Mouse (Mus musculus) limb, embryonic 13.5 days (tissue): ENCODE measurements around the gene Usp46. TPM values are rescaled to one million over a fixed set of nuclear protein-coding genes. Genes with fewer than 3 reads are reported as not detected.

Experiments used
- ATAC-seq: fragments of 200-750 bp; cut with Nextera tagmentation; 2 replicates; pipeline ENCODE4 v1.8.0; 2017; ENCODE audit warnings: low read depth, moderate number of reproducible peaks, moderate TSS enrichment; ENCODE audit not compliant: low FRiP score
- H3K27ac ChIP-seq: fragments of 300-500 bp; sonication (generic); 2 replicates; pipeline ENCODE4 v1.5.1; 2015; ENCODE audit warnings: inconsistent platforms, mild to moderate bottlenecking, moderate library complexity
- H3K27me3 ChIP-seq: fragments of 300-500 bp; sonication (generic); 2 replicates; pipeline ENCODE4 v1.6.1; 2015; ENCODE audit warnings: mild to moderate bottlenecking, inconsistent platforms
- H3K36me3 ChIP-seq: fragments of 300-500 bp; sonication (generic); 2 replicates; pipeline ENCODE4 v1.6.1; 2015; ENCODE audit warnings: inconsistent platforms, mild to moderate bottlenecking, moderate library complexity
- H3K4me1 ChIP-seq: fragments of 300-500 bp; sonication (generic); 2 replicates; pipeline ENCODE4 v1.6.1; 2015; ENCODE audit warnings: inconsistent platforms
- H3K4me2 ChIP-seq: fragments of 300-500 bp; sonication (generic); replicated peaks from 2 replicates; pipeline ENCODE4 v1.6.1; 2015; ENCODE audit warnings: inconsistent platforms, mild to moderate bottlenecking, moderate library complexity
- H3K4me3 ChIP-seq: fragments of 300-500 bp; sonication (generic); 2 replicates; pipeline ENCODE4 v1.5.1; 2015; ENCODE audit warnings: moderate library complexity, mild to moderate bottlenecking, inconsistent platforms
- H3K9ac ChIP-seq: fragments of 300-500 bp; sonication (generic); 2 replicates; pipeline ENCODE4 v1.6.1; 2015; ENCODE audit warnings: mild to moderate bottlenecking, inconsistent platforms
- H3K9me3 ChIP-seq: fragments of 300-500 bp; sonication (generic); 2 replicates; pipeline ENCODE4 v1.6.1; 2016; ENCODE audit warnings: inconsistent platforms
- WGBS: fragments of 180-500 bp; shearing (Covaris S2); methylation state at CpG from one replicate; pipeline ENCODE4 v1.1.7; 2015; 5-methylcytosine and 5-hydroxymethylcytosine counted together
- polyA plus RNA-seq: library from polyadenylated mRNA; unstranded; fragments of >200 nt; fragmentation: Nextera tagmentation; extraction: Ambion mirVana; gene quantifications from 2 replicates; pipeline ENCODE4 v1.2.1, GENCODE M21; 2015

Usp46 gene
- 35.4 and 37.5 TPM in 2 replicates for polyA plus RNA-seq

GRCm38 (mm10) chr5:74067831-74068713, at the start of gene Usp46:
Usp46 (minus strand) TSS chr5:74068431.
- Histone ChIP-seq H3K27ac (peak within 1 kb of the TSS; percentile 99), H3K4me1 (peaks cover 53% of the 10 kb centered on the region), H3K9me3 (no peaks in the 10 kb centered on the region), H3K4me2 (peak within 1 kb of the TSS; percentile 84), H3K9ac (peak within 1 kb of the TSS; percentile 93), H3K36me3 (no peaks in the 10 kb centered on the region), H3K27me3 (no peaks in the 10 kb centered on the region), H3K4me3 (peak within 1 kb of the TSS; percentile 89)
- ATAC-seq = peak; percentile 89
- WGBS = under 1% methylated on average over 81 of the region's 89 CpGs

GRCm38 (mm10) chr5:74113961-74114689, 45.9 kb upstream of the Usp46 start:
- Histone ChIP-seq H3K27me3 (no peaks in the 10 kb centered on the region), H3K36me3 (no peaks in the 10 kb centered on the region), H3K9me3 (no peaks in the 10 kb centered on the region), H3K4me3 (no peak overlapping the region), H3K4me2 (no peak overlapping the region), H3K27ac (no peak overlapping the region), H3K9ac (no peak overlapping the region), H3K4me1 (peaks cover 6% of the 10 kb centered on the region; the same call in 1 of the 2 replicates)
- ATAC-seq = no peak
- 86% methylated on average over 7 of the region's 7 CpGs for WGBS

GRCm38 (mm10) chr5:74105445-74105844, 37.2 kb upstream of the Usp46 start:
- H3K9ac ChIP-seq = no peak overlapping the region
- no peaks in the 10 kb centered on the region for H3K36me3 ChIP-seq
- no peak overlapping the region for H3K4me2 ChIP-seq
- WGBS = 33% methylated on average over 7 of the region's 7 CpGs
- no peaks in the 10 kb centered on the region for H3K4me1 ChIP-seq
- H3K4me3 ChIP-seq = no peak overlapping the region
- H3K27me3 ChIP-seq = no peaks in the 10 kb centered on the region
- no peak overlapping the region for H3K27ac ChIP-seq
- no peak for ATAC-seq
- H3K9me3 ChIP-seq = no peaks in the 10 kb centered on the region

- no peak for ATAC-seq
- no peaks in the 10 kb centered on the region for H3K9me3 ChIP-seq
- H3K27me3 ChIP-seq = no peaks in the 10 kb centered on the region
- 74% methylated on average over 6 of the region's 6 CpGs for WGBS
- H3K4me1 ChIP-seq = no peaks in the 10 kb centered on the region
- H3K9ac ChIP-seq = no peak overlapping the region
- peaks cover 12% of the 10 kb centered on the region; the same call in 1 of the 2 replicates for H3K36me3 ChIP-seq
- no peak overlapping the region for H3K27ac ChIP-seq
- no peak overlapping the region for H3K4me2 ChIP-seq
- H3K4me3 ChIP-seq = no peak overlapping the region
Observed at GRCm38 (mm10) chr5:74101761-74102160, 33.5 kb upstream of the Usp46 start.

GRCm38 (mm10) chr5:74099046-74099445, 30.8 kb upstream of the Usp46 start:
- no peak overlapping the region for H3K9ac ChIP-seq
- H3K27ac ChIP-seq = no peak overlapping the region
- H3K4me3 ChIP-seq = no peak overlapping the region
- no peaks in the 10 kb centered on the region for H3K27me3 ChIP-seq
- ATAC-seq = no peak
- H3K4me1 ChIP-seq = peaks cover 16% of the 10 kb centered on the region
- 86% methylated on average over 10 of the region's 10 CpGs for WGBS
- peaks cover 36% of the 10 kb centered on the region for H3K36me3 ChIP-seq
- H3K4me2 ChIP-seq = no peak overlapping the region
- no peaks in the 10 kb centered on the region for H3K9me3 ChIP-seq

GRCm38 (mm10) chr5:74097854-74098220, 29.6 kb upstream of the Usp46 start:
- Histone ChIP-seq H3K9ac (no peak overlapping the region), H3K27me3 (no peaks in the 10 kb centered on the region), H3K27ac (no peak overlapping the region), H3K4me3 (no peak overlapping the region), H3K36me3 (peaks cover 36% of the 10 kb centered on the region), H3K4me2 (no peak overlapping the region), H3K9me3 (no peaks in the 10 kb centered on the region), H3K4me1 (peaks cover 20% of the 10 kb centered on the region)
- WGBS = 54% methylated on average over 10 of the region's 10 CpGs
- ATAC-seq = no peak

DNA sequence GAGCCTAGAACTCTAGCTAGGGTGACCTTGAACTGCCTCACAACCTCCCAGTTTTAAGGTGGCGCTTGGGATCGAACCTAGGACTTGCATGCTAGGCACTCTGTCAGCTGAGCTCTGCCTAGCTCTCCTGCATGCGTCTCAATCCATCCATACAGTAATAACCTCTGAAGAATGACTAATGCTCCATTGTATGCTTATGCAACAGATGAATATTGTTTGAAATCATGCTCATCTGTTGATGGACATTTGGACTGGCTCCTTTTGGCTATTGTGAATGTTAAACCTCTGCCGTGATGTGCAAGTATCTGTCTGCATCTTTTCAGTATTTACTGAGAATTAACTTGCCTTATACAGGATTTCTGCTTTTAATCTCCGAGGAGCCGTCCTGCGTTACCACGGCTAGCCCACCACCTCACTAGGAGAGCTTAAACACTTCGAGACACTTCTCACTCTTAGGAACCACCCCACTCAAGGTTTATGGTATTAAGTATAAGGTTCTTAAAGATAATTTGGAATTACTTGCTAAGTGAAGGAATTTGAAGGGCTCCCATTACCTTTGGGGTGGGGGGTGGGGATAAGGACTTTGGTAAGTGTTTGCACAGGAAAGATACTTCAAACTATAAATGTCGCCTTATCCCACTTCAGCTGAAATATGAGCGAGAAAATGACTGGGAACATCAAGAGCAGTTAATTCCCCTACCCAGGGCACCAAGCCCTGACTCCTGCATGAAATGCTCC, 29.1 kb upstream of the Usp46 start:
- 79% methylated on average over 11 of the region's 11 CpGs for WGBS

GRCm38 (mm10) chr5:74096060-74096459, 27.8 kb upstream of the Usp46 start:
- peaks cover 20% of the 10 kb centered on the region for H3K4me1 ChIP-seq
- peaks cover 36% of the 10 kb centered on the region for H3K36me3 ChIP-seq
- H3K9ac ChIP-seq = no peak overlapping the region
- 0 out of 2 replicates have a peak overlapping the region, but pooled peaks have one; percentile 6 for H3K27ac ChIP-seq
- no peaks in the 10 kb centered on the region for H3K27me3 ChIP-seq
- WGBS = 85% methylated on average over 1 of the region's 1 CpGs
- no peaks in the 10 kb centered on the region for H3K9me3 ChIP-seq
- H3K4me3 ChIP-seq = no peak overlapping the region
- no peak overlapping the region for H3K4me2 ChIP-seq
- no peak for ATAC-seq

More for the DNA sequence above, 29.1 kb upstream of the Usp46 start:
- Histone ChIP-seq H3K9ac (no peak overlapping the region), H3K36me3 (peaks cover 36% of the 10 kb centered on the region), H3K27me3 (no peaks in the 10 kb centered on the region), H3K4me1 (peaks cover 20% of the 10 kb centered on the region), H3K4me2 (no peak overlapping the region), H3K27ac (no peak overlapping the region), H3K9me3 (no peaks in the 10 kb centered on the region), H3K4me3 (no peak overlapping the region)
- ATAC-seq = no peak

DNA sequence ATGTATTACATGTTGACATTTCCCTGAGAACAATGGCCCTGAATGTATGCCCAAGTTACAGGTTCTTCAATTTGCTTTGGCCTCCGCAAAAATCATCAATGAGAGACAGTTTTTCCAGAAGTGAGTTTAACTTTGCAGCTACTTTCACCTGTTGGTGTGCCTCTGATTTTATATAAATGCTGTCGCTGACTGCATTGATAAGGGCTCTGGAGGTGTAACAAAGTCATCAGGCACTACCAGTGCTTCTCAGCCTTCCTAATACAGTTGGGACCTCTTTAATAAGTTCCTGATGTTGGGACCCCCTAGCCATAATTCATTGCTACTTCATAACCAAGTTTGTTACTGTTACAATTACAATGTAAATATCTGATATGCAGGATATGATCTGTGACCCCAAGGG, 27.4 kb upstream of the Usp46 start:
- no peak for ATAC-seq
- Histone ChIP-seq H3K4me2 (no peak overlapping the region), H3K4me3 (no peak overlapping the region), H3K4me1 (peaks cover 20% of the 10 kb centered on the region), H3K27ac (0 out of 2 replicates have a peak overlapping the region, but pooled peaks have one; percentile 6), H3K27me3 (no peaks in the 10 kb centered on the region), H3K36me3 (peaks cover 36% of the 10 kb centered on the region), H3K9me3 (no peaks in the 10 kb centered on the region), H3K9ac (no peak overlapping the region)
- 82% methylated on average over 2 of the region's 2 CpGs for WGBS

DNA sequence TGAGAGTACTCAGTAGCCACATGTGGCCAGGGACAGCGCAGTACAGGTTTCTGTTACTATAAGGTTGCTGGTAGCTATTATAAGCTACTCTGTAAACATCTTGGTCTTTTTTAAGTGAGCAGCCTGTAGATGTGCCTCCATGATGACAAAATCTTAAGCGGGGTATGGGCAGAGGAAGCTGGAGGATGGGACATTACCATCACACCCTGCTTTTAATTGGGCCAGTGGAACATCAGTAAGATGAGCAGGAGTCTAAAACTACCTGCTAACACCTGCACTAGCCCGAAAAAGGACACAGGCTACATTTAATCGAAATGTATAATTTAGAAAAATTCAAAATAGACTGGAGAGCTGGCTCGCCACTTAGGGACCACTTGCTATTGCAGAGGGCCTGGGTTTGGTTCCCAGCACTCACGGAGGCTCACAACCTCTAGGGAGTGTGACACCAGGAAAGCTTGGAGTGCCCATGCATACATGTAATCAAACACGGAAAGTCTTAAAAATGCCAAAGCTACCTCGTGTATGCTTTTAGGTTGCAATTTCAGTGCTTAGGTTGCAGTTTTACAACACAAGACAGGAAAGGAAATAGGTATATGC, 26.7 kb upstream of the Usp46 start:
- H3K36me3 ChIP-seq = peaks cover 36% of the 10 kb centered on the region
- WGBS = 87% methylated on average over 8 of the region's 8 CpGs
- H3K9me3 ChIP-seq = no peaks in the 10 kb centered on the region
- H3K4me3 ChIP-seq = peak overlapping the region; percentile 90
- peak overlapping the region; percentile 39; the same call in 1 of the 2 replicates for H3K27ac ChIP-seq
- peak overlapping the region; percentile 89 for H3K4me2 ChIP-seq
- ATAC-seq = no peak
- H3K4me1 ChIP-seq = peaks cover 20% of the 10 kb centered on the region
- H3K9ac ChIP-seq = no peak overlapping the region; the same call in 1 of the 2 replicates
- no peaks in the 10 kb centered on the region for H3K27me3 ChIP-seq

GRCm38 (mm10) chr5:74093556-74094428, 25.6 kb upstream of the Usp46 start:
- Histone ChIP-seq H3K4me1 (peaks cover 20% of the 10 kb centered on the region), H3K9me3 (no peaks in the 10 kb centered on the region), H3K27ac (peak overlapping the region; percentile 88), H3K36me3 (peaks cover 36% of the 10 kb centered on the region), H3K9ac (peak overlapping the region; percentile 97), H3K4me3 (peak overlapping the region; percentile 90), H3K27me3 (no peaks in the 10 kb centered on the region), H3K4me2 (peak overlapping the region; percentile 89)
- 13% methylated on average over 11 of the region's 11 CpGs for WGBS
- no peak for ATAC-seq
